Mouse (Mus musculus) ovary, postnatal 36 days (tissue): ENCODE measurements at regions not wholly inside any gene's neighbourhood (a gene's known extent, or its start where the extent isn't known, plus 50 kb on each side); places are given as distances from the start of the nearest gene placed in this dataset.
"Not testable (repeated sequence)": the region's sequence is repeated elsewhere in the genome, so short reads cannot be mapped to it uniquely, and the experiment has no call there.

ENCODE experiments used
- DNase-seq: peaks from one replicate; pipeline ENCODE4 v3.0.0; 2022; ENCODE audit warnings: low spot score, mixed read lengths

- no peak for DNase-seq
Observed at GRCm38 (mm10) chr13:111860931-111861330, 52.1 kb upstream of the Map3k1 start.

- no peak for DNase-seq
Observed at GRCm38 (mm10) chr13:111862316-111862715, 53.5 kb upstream of the Map3k1 start.

- DNase-seq, result no peak
Observed at GRCm38 (mm10) chr13:111865956-111866355, 57.2 kb upstream of the Map3k1 start.

- no peak for DNase-seq
Observed at GRCm38 (mm10) chr13:111867261-111867660, 58.5 kb upstream of the Map3k1 start.

GRCm38 (mm10) chr13:111867763-111868725, 59.3 kb upstream of the Map3k1 start:
- peak; percentile 61 for DNase-seq

DNA sequence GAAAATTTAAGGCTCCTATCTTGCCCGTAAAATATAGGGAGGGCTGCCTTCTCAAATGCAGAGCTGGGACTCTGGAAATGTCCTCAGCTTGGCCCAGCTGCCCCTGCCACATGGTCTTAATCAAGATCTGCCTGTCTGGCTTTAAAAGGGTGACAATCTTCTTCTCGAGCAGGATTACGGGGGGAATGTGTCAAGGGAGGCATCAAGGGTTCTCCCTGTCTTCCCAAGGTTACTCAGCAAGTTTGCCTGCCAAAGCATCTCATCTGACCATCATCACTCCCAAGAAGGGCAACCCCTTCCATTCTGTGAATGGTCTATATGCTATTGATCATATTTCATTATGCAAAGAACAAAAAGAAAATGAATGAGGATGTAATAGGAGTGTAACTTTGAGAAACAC, 60.2 kb upstream of the Map3k1 start:
- no peak for DNase-seq

- DNase-seq, result no peak
Observed at GRCm38 (mm10) chr13:111869771-111870437, 61.1 kb upstream of the Map3k1 start.

DNA sequence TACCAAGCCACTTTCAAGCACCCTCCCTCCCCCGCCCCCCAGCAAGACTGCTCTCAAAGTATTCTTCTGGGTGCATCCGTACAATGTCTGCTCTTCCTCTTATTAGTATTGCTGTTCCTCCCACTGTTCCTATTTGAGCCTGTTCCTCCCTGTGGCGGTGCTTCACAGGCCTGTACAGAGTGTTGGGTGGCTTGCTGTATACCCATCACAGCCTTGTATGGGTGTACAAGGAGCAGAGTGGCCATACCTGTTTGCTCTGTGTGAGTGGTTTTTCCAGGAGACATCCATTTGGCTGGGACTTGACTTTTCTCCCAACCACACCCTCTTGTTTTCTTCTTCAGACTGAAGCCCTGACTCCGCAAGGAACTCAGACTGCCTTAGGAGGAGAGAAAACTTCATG, 61.7 kb upstream of the Map3k1 start:
- DNase-seq, result no peak

- DNase-seq, result no peak
Observed at GRCm38 (mm10) chr13:111871672-111872410, 63.0 kb upstream of the Map3k1 start.

- no peak for DNase-seq
Observed at GRCm38 (mm10) chr13:111874330-111874729, 65.5 kb upstream of the Map3k1 start.

- no peak for DNase-seq
Observed at GRCm38 (mm10) chr13:111876404-111876803, 67.6 kb upstream of the Map3k1 start.

DNA sequence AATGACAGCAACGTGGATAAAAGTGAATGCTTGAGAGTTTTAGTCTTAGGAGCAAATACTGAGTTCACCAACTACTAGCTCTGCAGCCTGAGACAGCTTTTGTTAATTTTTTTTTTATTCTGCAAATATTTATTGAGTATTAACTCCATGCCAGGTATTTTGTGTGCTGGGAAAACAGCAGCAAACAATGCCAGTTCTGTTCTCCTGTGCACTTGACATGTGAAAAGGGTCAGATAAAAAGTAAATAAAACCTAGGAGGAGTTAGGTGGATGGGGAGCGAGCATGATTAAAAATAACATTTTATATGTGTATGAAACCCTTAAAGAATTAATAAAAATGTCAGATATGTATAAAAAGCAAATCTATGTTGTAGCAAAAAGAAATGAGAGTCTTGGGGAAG, 68.1 kb upstream of the Map3k1 start:
- no peak for DNase-seq

- DNase-seq, result not testable (repeated sequence)
Observed at GRCm38 (mm10) chr13:111883768-111884566, 75.2 kb upstream of the Map3k1 start.

GRCm38 (mm10) chr13:111890792-111891191, 82.0 kb upstream of the Map3k1 start:
- DNase-seq, result no peak

GRCm38 (mm10) chr13:111892141-111892540, 83.3 kb upstream of the Map3k1 start:
- DNase-seq, result no peak

DNA sequence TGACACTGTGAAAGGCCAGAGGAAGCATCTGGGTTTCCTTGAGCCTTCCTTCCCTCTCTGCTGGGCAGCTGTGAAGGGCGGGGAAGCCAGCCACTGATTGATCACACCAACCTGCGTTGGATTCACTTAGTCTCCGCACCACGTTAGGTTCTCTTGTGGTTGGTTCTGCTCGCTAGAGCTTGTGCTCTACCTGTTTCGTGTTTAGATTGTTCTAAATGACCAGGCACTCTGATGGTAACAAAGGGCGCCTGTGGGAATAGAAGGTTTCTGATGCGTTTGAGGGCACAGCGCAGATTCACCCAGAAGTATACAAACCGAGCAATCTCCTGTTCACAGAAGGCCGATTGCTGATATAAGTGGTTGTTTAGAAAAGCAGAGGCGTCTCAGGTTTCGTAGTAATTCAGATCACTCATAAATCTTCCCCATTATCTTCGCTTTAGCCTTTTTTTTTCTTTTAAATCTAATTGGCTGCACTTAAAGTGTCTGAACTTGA, 84.5 kb upstream of the Map3k1 start:
- DNase-seq, result no peak

DNA sequence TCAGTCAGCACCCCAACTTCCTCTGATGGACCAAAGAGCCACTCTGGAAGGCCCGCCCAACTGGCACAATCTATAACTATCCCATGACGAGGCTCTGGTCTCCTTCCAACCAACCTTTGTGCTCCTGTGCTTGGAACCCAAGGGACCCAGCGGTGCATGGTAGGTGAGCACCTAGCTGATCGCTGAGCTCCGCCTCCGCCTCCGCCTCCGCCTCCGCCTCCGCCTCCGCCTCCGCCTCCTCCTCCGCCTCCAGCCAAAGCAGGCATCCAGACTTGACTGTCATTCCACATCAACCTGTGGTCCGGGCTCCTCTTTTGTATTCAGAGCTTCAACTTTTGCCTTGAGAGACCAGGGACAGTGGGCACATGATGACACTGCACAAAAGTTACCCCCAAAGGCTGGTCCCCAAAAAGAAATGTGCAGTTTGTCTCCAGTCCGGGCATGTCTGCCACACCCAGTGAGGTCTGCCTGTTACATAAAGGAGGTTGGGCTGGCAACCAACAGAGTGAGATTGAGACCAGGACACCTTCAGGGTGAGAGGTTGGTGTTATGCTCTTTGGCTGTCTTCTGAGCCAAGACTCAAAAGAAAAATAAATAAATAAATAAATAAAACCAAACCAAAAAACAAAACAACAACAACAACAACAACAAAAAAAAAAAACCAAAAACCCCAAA, 86.1 kb upstream of the Map3k1 start:
- peak; percentile 39 for DNase-seq

DNA sequence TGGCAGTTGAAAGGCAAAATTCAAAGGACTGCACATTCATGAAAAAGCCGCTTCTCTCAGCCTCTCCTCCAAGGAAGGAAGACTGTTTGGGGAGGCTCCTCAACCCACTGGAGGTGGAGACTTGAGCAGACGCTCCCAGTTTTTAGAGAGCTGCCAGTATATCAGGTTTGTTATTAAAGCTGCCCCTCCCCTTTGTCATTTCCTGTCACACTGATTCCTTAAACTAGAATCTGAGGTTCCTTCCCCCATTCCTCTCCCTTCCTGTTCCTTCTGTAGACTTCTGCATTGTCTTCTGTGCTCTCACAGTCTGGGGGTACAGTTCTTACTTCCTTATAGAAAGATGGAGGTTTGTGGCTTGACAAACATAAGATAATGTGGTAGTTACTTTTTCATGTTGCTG, 87.5 kb upstream of the Map3k1 start:
- no peak for DNase-seq

DNA sequence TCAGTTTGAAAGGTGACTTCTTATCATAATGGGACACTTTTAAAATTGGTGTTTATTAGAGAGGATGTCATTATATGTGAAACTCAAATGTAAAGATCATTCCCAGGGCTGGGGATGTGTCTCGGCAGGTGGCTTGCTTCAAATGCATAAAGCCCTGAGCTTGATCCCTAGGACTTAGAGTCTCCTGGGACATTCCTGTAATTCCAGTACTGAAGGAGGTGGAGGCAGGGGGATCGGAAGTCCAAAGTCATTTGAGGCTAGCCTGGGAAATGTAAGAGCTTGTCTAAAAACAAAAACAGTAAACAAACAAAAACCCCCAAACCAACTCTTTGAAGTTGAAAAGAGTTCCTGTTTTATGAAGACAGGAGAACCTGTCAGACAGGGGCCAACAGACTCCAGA, 94.6 kb upstream of the Map3k1 start:
- no peak for DNase-seq

DNA sequence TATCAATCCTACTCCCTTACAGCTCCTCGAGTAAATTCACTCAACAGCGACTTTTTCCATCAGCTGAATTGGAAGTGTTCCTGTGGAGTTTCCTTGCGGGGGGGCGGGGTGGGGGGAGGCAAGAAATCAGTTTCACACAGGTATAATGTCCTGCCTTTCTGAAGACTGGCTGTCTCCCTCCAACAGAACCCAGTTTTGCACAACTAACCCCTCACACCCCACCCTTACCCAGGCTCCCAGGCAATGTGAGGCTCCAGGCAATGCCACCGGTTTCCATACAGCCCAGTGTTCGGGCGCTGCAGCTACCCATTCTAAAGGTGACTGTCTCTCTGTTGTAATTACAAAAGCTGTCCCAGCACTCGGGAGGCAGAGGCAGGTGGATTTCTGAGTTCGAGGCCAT, 95.1 kb upstream of the Map3k1 start:
- DNase-seq, result no peak

- DNase-seq, result no peak
Observed at GRCm38 (mm10) chr13:111904616-111905212, 95.9 kb upstream of the Map3k1 start.
